Mouse (Mus musculus) spleen, adult 2 months (tissue): ENCODE results near the gene Gm29427. TPM values are rescaled to one million over a fixed set of nuclear protein-coding genes. Genes with fewer than 3 reads are reported as not detected.
A peak's percentile ranks its signal among the peaks of the same experiment; 100 is the strongest.

Experiments
- DNase-seq, 2 experiments: peaks; one replicate each; pipeline versions ENCODE4 v3.0.0 to v3.0.0-alpha.2; 2012 to 2021; ENCODE audit warnings: low spot score in 2 of 2, low read depth in 1 of 2
- H3K27ac ChIP-seq: fragments of 200-500 bp; 2 replicates; pipeline ENCODE4 v1.5.1; 2012; ENCODE audit warnings: low read length, inconsistent platforms; ENCODE audit not compliant: insufficient read depth
- H3K27me3 ChIP-seq: fragments of 200-500 bp; 2 replicates; pipeline ENCODE4 v1.6.1; 2012; ENCODE audit warnings: mild to moderate bottlenecking, moderate library complexity, low read length, inconsistent platforms; ENCODE audit not compliant: control insufficient read depth, insufficient read depth
- H3K36me3 ChIP-seq: fragments of 200-500 bp; 2 replicates; pipeline ENCODE4 v1.6.1; 2012; ENCODE audit warnings: mild to moderate bottlenecking, low read length, inconsistent platforms; ENCODE audit not compliant: control insufficient read depth, insufficient read depth
- H3K4me1 ChIP-seq: fragments of 200-500 bp; 2 replicates; pipeline ENCODE4 v1.6.1; 2011; ENCODE audit warnings: inconsistent platforms; ENCODE audit not compliant: control insufficient read depth, insufficient read depth, insufficient read length
- H3K4me3 ChIP-seq: fragments of 200-500 bp; 2 replicates; pipeline ENCODE4 v1.5.1; 2011; ENCODE audit warnings: mild to moderate bottlenecking, inconsistent platforms; ENCODE audit not compliant: insufficient read depth, insufficient read length; ENCODE audit errors: extremely low read depth
- CTCF ChIP-seq: fragments of 200-500 bp; IDR thresholded peaks from 2 replicates; pipeline ENCODE4 v1.5.1; 2011; ENCODE audit warnings: mild to moderate bottlenecking, inconsistent platforms; ENCODE audit not compliant: insufficient read depth, insufficient read length, insufficient replicate concordance; ENCODE audit errors: extremely low read depth
- POLR2A ChIP-seq: fragments of 200-500 bp; IDR thresholded peaks from 2 replicates; pipeline ENCODE4 v1.6.1; 2011; ENCODE audit warnings: low read depth, low read length, inconsistent platforms
- WGBS: fragments of 180-500 bp; shearing (Covaris S2); methylation state at CpG from one replicate; pipeline ENCODE4 v1.1.7; 2018; 5-methylcytosine and 5-hydroxymethylcytosine counted together
- polyA plus RNA-seq: library from polyadenylated mRNA; depleted of rRNA; stranded (reverse); fragments of >200 nt; gene quantifications from 2 replicates; pipeline ENCODE4 v1.2.3, GENCODE M21; 2012; rRNA removed

The Gm29427 gene
- not detected in 2 replicates for polyA plus RNA-seq

DNA sequence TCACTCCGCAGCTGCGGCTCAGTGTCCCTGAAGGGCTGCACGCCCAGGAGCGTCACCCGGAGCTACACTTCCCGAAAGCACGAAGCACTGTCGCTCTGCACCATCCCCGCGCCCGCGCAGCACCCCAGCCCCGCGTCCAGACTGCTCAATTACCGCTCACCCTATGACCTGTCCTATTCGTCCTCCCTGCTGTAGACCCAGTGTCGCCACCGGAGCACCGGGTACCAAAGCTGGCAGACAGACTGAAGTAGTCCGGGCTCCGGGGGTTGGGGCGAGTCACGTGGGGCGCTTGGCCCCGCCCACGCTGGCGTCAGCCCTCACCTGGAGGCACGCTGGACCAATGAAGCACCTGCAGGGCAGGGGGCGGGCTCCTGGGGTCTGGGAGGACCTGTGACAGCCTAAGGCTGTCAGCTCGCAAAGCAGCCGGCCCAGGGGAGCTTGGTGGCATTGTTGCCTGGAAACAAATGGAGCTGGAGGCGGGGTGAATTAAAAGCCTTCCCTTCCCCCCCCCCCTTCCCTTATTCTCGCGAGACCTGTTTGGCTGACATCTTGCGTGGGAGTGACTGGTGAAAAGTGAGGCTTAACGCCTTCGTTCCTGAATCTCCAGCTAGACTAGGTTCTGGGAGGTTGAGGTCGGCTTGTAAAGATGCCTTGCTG is at the start of gene Gm29427:
Gm29427 (minus strand) TSS at position 239 of the 657 bp plus-strand sequence.
- no peaks in the 10 kb centered on the region for H3K27me3 ChIP-seq
- peak; percentile 96 for DNase-seq
- peaks cover 3% of the 10 kb centered on the region; the same call in 1 of the 2 replicates for H3K4me1 ChIP-seq
- TF ChIP-seq POLR2A (peak; percentile 51), CTCF (no peak)
- peak within 1 kb of the TSS; percentile 74 for H3K27ac ChIP-seq
- H3K4me3 ChIP-seq, result peak within 1 kb of the TSS; percentile 96
- H3K36me3 ChIP-seq, result 0 out of 2 replicates have a peak, but pooled peaks cover 3% of the 10 kb centered on the region
- under 1% methylated on average over 35 of the region's 38 CpGs for WGBS

DNA sequence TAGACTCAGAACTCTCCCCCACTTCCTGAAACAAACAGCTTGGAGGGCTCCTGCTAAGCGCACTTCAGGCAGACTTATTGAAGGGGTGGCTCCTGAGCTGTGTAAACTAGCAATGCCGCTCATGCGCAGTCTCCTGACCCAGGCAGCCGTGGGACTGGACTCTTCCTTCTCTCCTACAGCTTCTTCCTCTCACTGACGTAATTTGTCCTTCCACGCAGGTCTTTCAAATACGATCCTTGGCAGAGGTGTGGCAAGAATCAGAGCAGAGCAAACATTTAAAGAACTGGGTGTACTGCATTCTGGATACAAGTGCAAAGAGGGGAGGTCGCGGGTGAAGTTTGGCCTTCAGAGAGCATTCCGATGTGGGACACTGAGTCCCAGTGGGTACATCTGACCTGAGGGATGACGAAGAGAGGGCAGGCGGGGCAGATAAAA is 48.4 kb upstream of the Gm29427 start:
- H3K4me3 ChIP-seq, result no peak overlapping the region
- no peaks in the 10 kb centered on the region for H3K27me3 ChIP-seq
- WGBS, result 76% methylated on average over 12 of the region's 12 CpGs
- H3K27ac ChIP-seq, result no peak overlapping the region
- H3K36me3 ChIP-seq, result no peaks in the 10 kb centered on the region
- no peak for DNase-seq
- TF ChIP-seq POLR2A, result no peak
- no peak for TF ChIP-seq CTCF
- H3K4me1 ChIP-seq, result no peaks in the 10 kb centered on the region

DNA sequence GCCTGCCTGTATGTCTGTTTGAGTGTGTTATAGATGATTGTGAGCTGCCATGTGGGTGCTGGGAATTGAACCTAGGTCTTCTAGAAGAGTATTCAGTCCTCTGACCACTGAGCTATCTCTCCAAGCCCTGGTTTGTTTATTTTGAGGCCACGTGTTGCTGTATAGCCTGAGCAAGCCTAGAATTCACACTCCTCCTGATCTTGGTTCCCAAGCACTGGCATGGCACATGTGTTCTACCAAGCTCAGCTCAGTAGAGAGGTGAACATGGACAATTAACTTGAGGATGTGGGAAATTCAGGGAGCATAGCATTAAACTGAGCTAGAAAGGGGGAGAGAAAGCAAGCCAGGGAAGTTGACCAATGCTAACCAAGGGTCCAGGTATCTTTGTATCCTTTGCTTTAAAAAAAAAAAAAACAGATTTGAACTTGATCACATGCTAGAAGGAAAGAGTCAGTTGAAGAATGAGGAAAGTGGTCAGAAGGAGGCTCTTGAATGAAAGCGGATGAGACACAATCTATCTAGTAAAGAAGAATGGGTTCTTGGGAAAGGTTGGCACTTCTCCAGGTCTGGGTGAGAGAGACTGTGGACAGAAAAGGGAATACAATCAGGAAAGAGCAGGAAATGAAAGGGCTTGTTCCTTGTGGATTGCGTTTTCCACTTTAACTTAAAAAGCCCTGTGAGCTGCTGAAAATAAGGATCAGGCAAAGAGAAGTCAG is 46.6 kb upstream of the Gm29427 start:
- no peak for DNase-seq
- H3K27me3 ChIP-seq, result no peaks in the 10 kb centered on the region
- no peaks in the 10 kb centered on the region for H3K36me3 ChIP-seq
- TF ChIP-seq POLR2A, result no peak
- TF ChIP-seq CTCF, result no peak
- WGBS, result 88% methylated on average over 3 of the region's 3 CpGs
- no peak overlapping the region for H3K4me3 ChIP-seq
- no peak overlapping the region for H3K27ac ChIP-seq
- no peaks in the 10 kb centered on the region for H3K4me1 ChIP-seq

DNA sequence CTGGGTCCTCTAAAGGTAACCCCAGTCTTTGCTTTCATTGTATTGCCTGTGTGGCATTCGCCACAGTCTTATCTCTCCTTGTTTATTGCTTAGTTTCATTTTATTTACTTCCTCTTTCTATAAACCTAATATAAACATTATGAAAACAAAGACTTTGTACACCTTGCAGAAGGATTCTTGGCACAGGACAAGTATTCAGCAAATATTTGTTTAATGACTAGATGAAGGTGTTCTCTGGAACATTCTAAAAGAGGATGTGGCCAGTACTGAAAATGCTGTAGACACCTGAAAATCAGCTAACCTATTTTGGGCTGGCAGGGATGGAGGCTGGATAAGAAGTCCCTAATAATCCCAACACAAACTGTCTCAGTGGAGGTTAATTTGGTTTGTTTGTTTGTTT is 46.0 kb upstream of the Gm29427 start:
- no peak overlapping the region for H3K4me3 ChIP-seq
- DNase-seq, result no peak
- no peaks in the 10 kb centered on the region for H3K4me1 ChIP-seq
- 59% methylated on average over 1 of the region's 1 CpGs for WGBS
- H3K27me3 ChIP-seq, result no peaks in the 10 kb centered on the region
- H3K36me3 ChIP-seq, result no peaks in the 10 kb centered on the region
- H3K27ac ChIP-seq, result no peak overlapping the region
- TF ChIP-seq CTCF (no peak), POLR2A (no peak)

DNA sequence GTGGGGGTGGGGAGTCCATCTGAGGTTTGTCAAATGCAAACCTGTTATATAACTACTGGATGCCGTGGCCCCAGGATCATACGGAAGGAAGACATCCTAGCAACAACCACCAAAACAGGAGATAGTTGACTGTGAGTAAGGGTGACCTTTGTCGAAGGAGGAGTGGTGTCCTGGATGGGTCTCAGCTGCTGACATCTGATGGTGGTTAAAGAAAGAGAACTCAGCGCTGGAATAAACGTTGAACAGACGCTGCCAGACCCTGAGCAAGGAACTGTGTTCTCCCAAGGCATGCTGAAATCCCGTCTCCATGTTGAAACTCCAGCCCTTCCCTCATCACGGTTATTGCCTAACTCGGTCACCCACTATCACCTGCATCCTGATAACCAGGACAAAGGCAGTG is 44.1 kb upstream of the Gm29427 start:
- H3K36me3 ChIP-seq, result no peaks in the 10 kb centered on the region
- TF ChIP-seq CTCF (no peak), POLR2A (no peak)
- WGBS, result 90% methylated on average over 9 of the region's 9 CpGs
- H3K27ac ChIP-seq, result no peak overlapping the region
- H3K4me1 ChIP-seq, result no peaks in the 10 kb centered on the region
- no peak overlapping the region for H3K4me3 ChIP-seq
- DNase-seq, result no peak
- H3K27me3 ChIP-seq, result no peaks in the 10 kb centered on the region

DNA sequence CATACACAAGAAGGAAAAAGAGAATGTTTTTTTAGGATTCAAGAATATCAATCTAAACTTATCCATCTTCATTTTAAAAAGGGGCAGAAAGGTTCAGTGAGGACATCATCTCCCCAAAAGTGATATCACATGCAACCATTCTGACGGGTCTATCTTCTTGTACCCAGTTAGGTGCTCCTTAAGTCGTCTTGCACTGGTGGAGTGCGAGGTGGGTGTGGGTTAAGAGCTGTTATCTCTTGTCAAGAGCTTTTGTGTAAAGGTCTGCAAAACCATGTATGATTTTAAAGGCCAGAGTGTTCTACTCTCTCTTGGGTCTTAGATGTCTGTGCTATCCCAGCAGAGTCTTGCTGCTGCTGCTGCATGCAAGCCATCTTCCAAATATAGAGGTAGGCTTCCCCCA is 31.2 kb upstream of the Gm29427 start:
- 83% methylated on average over 3 of the region's 3 CpGs for WGBS
- Histone ChIP-seq H3K27ac (no peak overlapping the region), H3K27me3 (no peaks in the 10 kb centered on the region), H3K36me3 (no peaks in the 10 kb centered on the region), H3K4me1 (no peaks in the 10 kb centered on the region), H3K4me3 (no peak overlapping the region)
- TF ChIP-seq POLR2A (no peak), CTCF (no peak)
- no peak for DNase-seq

DNA sequence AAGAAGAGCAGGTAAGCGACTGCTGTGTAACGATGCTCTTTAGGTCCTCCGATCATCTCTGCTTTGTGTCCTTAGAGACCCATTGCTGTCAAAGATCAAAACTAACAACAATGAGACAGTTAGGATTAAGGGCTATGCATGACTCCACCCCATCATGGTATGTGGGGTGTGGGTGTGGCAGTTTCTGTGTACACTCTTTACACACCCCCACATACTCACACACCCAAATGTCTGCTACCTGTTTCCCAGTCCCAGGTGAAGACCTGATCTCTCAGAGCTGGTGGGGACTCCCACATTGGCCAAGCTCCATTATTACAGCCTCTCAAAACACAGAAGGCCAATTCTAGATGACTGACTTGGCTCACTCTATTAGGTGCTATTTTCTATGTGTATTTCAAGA is 30.0 kb upstream of the Gm29427 start:
- Histone ChIP-seq H3K27ac (no peak overlapping the region), H3K27me3 (no peaks in the 10 kb centered on the region), H3K4me3 (no peak overlapping the region), H3K36me3 (no peaks in the 10 kb centered on the region), H3K4me1 (no peaks in the 10 kb centered on the region)
- DNase-seq, result no peak
- WGBS, result 98% methylated on average over 3 of the region's 3 CpGs
- TF ChIP-seq POLR2A (no peak), CTCF (no peak)
